Comparison of ENCODE assay signal across 9 mouse cellular contexts in genomic region chr16:57243858-57244248, GRCm38 (mm10). TPM values are rescaled to one million over a fixed set of nuclear protein-coding genes. Genes with fewer than 3 reads are reported as not detected.
A peak's percentile ranks its signal among the peaks of the same experiment; 100 is the strongest.
DNase-seq lines count a peak whose midpoint lies in the region; ATAC-seq and TF ChIP-seq lines count a peak whose summit lies in the region.
"Had no signal": no experiment of that assay in that cellular context is flagged by ENCODE, and none has a peak within 500 bp of the region (broad histone marks: within the 10 kb centered on the region; RNA-seq: fewer than 3 reads in every experiment).

No protein-coding gene starts in this region.

- H3K9ac ChIP-seq in MEL (ENCODE audit: control insufficient read depth, low read depth, low read length, poor library complexity, severe bottlenecking), result no peak overlapping the region
- no peak overlapping the region for H3K9ac ChIP-seq in forebrain, postnatal 0 days
- H3K9ac ChIP-seq in hindbrain, embryonic 14.5 days, result no peak overlapping the region

- DNase-seq in MEL (ENCODE audit: low read depth, low spot score), result peak; percentile 74
- DNase-seq in cerebellum, adult 11-12 months, result peak; percentile 34
- DNase-seq in forebrain, postnatal 0 days, result peak; percentile 87
- peak; percentile 89 for DNase-seq in hindbrain, embryonic 14.5 days (ENCODE audit: low spot score)
- peak; percentile 67 to 83 for DNase-seq in layer of hippocampus, postnatal 14 days (ENCODE audit: low spot score in 2 of 2)
- peak; percentile 74 for DNase-seq in right cerebral cortex, adult 18-20 months
- peak; percentile 55 to 69 for DNase-seq in urinary bladder, adult 18-20 months (ENCODE audit: low spot score in 2 of 2)

- no peak overlapping the region for H3K27ac ChIP-seq in MEL (ENCODE audit: control insufficient read depth, low read depth, low read length)
- no peak overlapping the region for H3K27ac ChIP-seq in forebrain, postnatal 0 days (ENCODE audit: low read depth, low read length)
- H3K27ac ChIP-seq in hindbrain, embryonic 14.5 days, result no peak overlapping the region

- no peak for TF ChIP-seq EP300 in MEL (IDR thresholded peaks at IDR 0.05; ENCODE audit: low read depth in 1 of 2, low read length in 2 of 2)

- H3K4me3 ChIP-seq in MEL (ENCODE audit: control insufficient read depth in 1 of 2, insufficient read depth in 1 of 2, low read depth in 2 of 2, low read length in 2 of 2), result no peak overlapping the region
- H3K4me3 ChIP-seq in forebrain, postnatal 0 days (ENCODE audit: low read depth, low read length), result no peak overlapping the region
- H3K4me3 ChIP-seq in hindbrain, embryonic 14.5 days (replicated peaks; ENCODE audit: low read length), result no peak overlapping the region

- peak; percentile 77 to 90 (median 90) for TF ChIP-seq CTCF in MEL (IDR thresholded peaks at IDR 0.05 in 2 of 3, conservative IDR thresholded peaks at IDR 0.05 in 1 of 3; ENCODE audit: control insufficient read depth in 1 of 3, insufficient read depth in 1 of 3, low read depth in 2 of 3, low read length in 3 of 3, poor library complexity in 1 of 3, severe bottlenecking in 1 of 3)
- TF ChIP-seq CTCF in forebrain, postnatal 0 days (IDR thresholded peaks at IDR 0.05; ENCODE audit: low read depth), result peak; percentile 94

- TF ChIP-seq RAD21 in MEL (IDR thresholded peaks at IDR 0.05; ENCODE audit: low read depth, low read length), result peak; percentile 91

- WGBS in forebrain, postnatal 0 days, result 15% methylated on average over 6 of the region's 6 CpGs
- WGBS in hindbrain, embryonic 14.5 days, result 11% methylated on average over 6 of the region's 6 CpGs

- no peak overlapping the region for H3K4me2 ChIP-seq in forebrain, postnatal 0 days (ENCODE audit: low read depth)
- H3K4me2 ChIP-seq in hindbrain, embryonic 14.5 days (replicated peaks), result no peak overlapping the region

- peaks cover 0 to under 1% of the 10 kb centered on the region in 2 experiments; a peak in 2 of 4 replicates for H3K27me3 ChIP-seq in MEL (ENCODE audit: control insufficient read depth in 1 of 2, insufficient read depth in 2 of 2, low read length in 2 of 2)
- no peaks in the 10 kb centered on the region for H3K27me3 ChIP-seq in forebrain, postnatal 0 days (ENCODE audit: insufficient read depth, low read length)
- H3K27me3 ChIP-seq in hindbrain, embryonic 14.5 days (ENCODE audit: control insufficient read depth, insufficient read depth, low read length), result no peaks in the 10 kb centered on the region

- H3K4me1 ChIP-seq in MEL (ENCODE audit: control insufficient read depth in 1 of 2, insufficient read depth in 2 of 2, low read length in 2 of 2), result peaks cover 4 to 13% of the 10 kb centered on the region in 2 experiments
- H3K4me1 ChIP-seq in forebrain, postnatal 0 days (ENCODE audit: insufficient read depth), result no peaks in the 10 kb centered on the region
- H3K4me1 ChIP-seq in hindbrain, embryonic 14.5 days (replicated peaks; ENCODE audit: control insufficient read depth, insufficient read depth, low read length), result no peaks in the 10 kb centered on the region

- no peaks in the 10 kb centered on the region for H3K9me3 ChIP-seq in MEL (replicated peaks; ENCODE audit: insufficient read depth, low read length)
- no peaks in the 10 kb centered on the region for H3K9me3 ChIP-seq in forebrain, postnatal 0 days (ENCODE audit: low read length)
- no peaks in the 10 kb centered on the region for H3K9me3 ChIP-seq in hindbrain, embryonic 14.5 days (ENCODE audit: control insufficient read depth, low read length)

- peaks cover 0 to 4% of the 10 kb centered on the region in 2 experiments; a peak in 2 of 4 replicates for H3K36me3 ChIP-seq in MEL (ENCODE audit: control insufficient read depth in 1 of 2, insufficient read depth in 2 of 2, low read length in 2 of 2)
- H3K36me3 ChIP-seq in forebrain, postnatal 0 days (ENCODE audit: insufficient read depth), result no peaks in the 10 kb centered on the region
- no peaks in the 10 kb centered on the region for H3K36me3 ChIP-seq in hindbrain, embryonic 14.5 days (replicated peaks; ENCODE audit: control insufficient read depth, insufficient read depth)

- no peaks in the 10 kb centered on the region for H3K79me2 ChIP-seq in MEL (ENCODE audit: control insufficient read depth, insufficient read depth, low read length, poor library complexity)

- peak; percentile 86 for ATAC-seq in forebrain, postnatal 0 days
- ATAC-seq in hindbrain, embryonic 14.5 days (ENCODE audit: low FRiP score), result peak; percentile 82
- ATAC-seq in megakaryocyte, adult 5-6 weeks (ENCODE audit: poor library complexity, severe bottlenecking), result peak; percentile 70

- no peak for TF ChIP-seq POLR2A in MEL (IDR thresholded peaks at IDR 0.05; ENCODE audit: control insufficient read depth in 1 of 2, insufficient read depth in 1 of 2, low read depth in 1 of 2, low read length in 2 of 2, poor library complexity in 1 of 2)

TF ChIP-seq in MEL, 35 proteins besides CTCF, POLR2A, EP300 and RAD21:
- no peak for TF ChIP-seq NRF1 (IDR thresholded peaks at IDR 0.05; ENCODE audit: insufficient read depth, low read depth, low read length, poor library complexity, severe bottlenecking)
- TF ChIP-seq MYC (IDR thresholded peaks at IDR 0.05; ENCODE audit: low read depth, low read length), result no peak
- TF ChIP-seq SMC3 (IDR thresholded peaks at IDR 0.05; ENCODE audit: low read depth, low read length), result peak; percentile 97
- peak; percentile 35; the same call in 1 of the 2 replicates for TF ChIP-seq SIN3A (IDR thresholded peaks at IDR 0.05; ENCODE audit: low read length)
- peak; percentile 93 for TF ChIP-seq ZC3H11A (IDR thresholded peaks at IDR 0.05; ENCODE audit: low read depth, low read length)

RNA-seq across cellular contexts. Expression of gene Tbc1d23, which starts 12.5 kb away (rescaled TPM):
- 15.7 and 16.9 TPM in 2 replicates for total RNA-seq in MEL (2012; rRNA removed)
- 10 to 100 TPM in 1 of 2 experiments, not detected in 1; 18.1 TPM for polyA plus RNA-seq in MEL (2012; ENCODE audit: insufficient read depth in 1 of 2, insufficient read length in 2 of 2, low read depth in 1 of 2, low replicate concordance in 2 of 2, missing spikeins in 1 of 2)
- total RNA-seq in forebrain, postnatal 0 days (2014; rRNA removed), result 75.8 and 89.1 TPM in 2 replicates
- 29.3 and 33.5 TPM in 2 replicates for polyA plus RNA-seq in forebrain, postnatal 0 days (2015; fragmentation: Nextera tagmentation; extraction: Ambion mirVana)
- polyA plus RNA-seq in hindbrain, embryonic 14.5 days (2014; fragmentation: Nextera tagmentation; extraction: Ambion mirVana), result 39.8 and 41.4 TPM in 2 replicates
- 10 to 100 TPM; 40.1 to 40.9 TPM for total RNA-seq in layer of hippocampus, postnatal 14 days (2021)
- 60.3 and 71.3 TPM in 2 replicates for total RNA-seq in megakaryocyte, adult 5-6 weeks (2015)
- 69.3 and 70.1 TPM in 2 replicates for total RNA-seq in megakaryocyte, adult 5-6 weeks (2017)

RNA-seq across cellular contexts. Expression of gene Tmem30c, which starts 48.8 kb away (rescaled TPM):
- total RNA-seq in MEL (2012; rRNA removed), result 0.03 and 0.04 TPM in 2 replicates
- under 1 TPM in 1 of 2 experiments, not detected in 1; 0.38 TPM for polyA plus RNA-seq in MEL (2012; ENCODE audit: insufficient read depth in 1 of 2, insufficient read length in 2 of 2, low read depth in 1 of 2, low replicate concordance in 2 of 2, missing spikeins in 1 of 2)
- total RNA-seq in forebrain, postnatal 0 days (2014; rRNA removed), result 0.23 and 0.24 TPM in 2 replicates
- polyA plus RNA-seq in forebrain, postnatal 0 days (2015; fragmentation: Nextera tagmentation; extraction: Ambion mirVana), result 0.27 TPM in 1 of 2 replicates, not detected in the other
- polyA plus RNA-seq in hindbrain, embryonic 14.5 days (2014; fragmentation: Nextera tagmentation; extraction: Ambion mirVana), result 0.17 and 0.43 TPM in 2 replicates
- total RNA-seq in layer of hippocampus, postnatal 14 days (2021), result under 1 TPM; 0.30 to 0.31 TPM
- total RNA-seq in megakaryocyte, adult 5-6 weeks (2015), result not detected in 2 replicates
- total RNA-seq in megakaryocyte, adult 5-6 weeks (2017), result not detected in 2 replicates
- polyA plus RNA-seq: liver, embryonic 16.5 days had no signal

Comparison
In these comparisons a context has a peak if more than half of its experiments do, and no peak if none do; other contexts are left out.
1. DNase-seq: peak in every context shown above with its lines; median percentile 89 in hindbrain, embryonic 14.5 days; 87 in forebrain, postnatal 0 days; 75 in layer of hippocampus, postnatal 14 days; 74 in MEL; 74 in right cerebral cortex, adult 18-20 months; 62 in urinary bladder, adult 18-20 months; 34 in cerebellum, adult 11-12 months.